Mouse (Mus musculus) embryonic fibroblast, embryonic 13.5 days (primary cell): ENCODE data around the gene Cdk8.

ENCODE experiments used
- CTCF ChIP-seq: IDR thresholded peaks from 2 replicates; pipeline ENCODE4 v1.5.1; 2011; ENCODE audit warnings: mild to moderate bottlenecking, control low read depth, low read length, moderate library complexity, borderline replicate concordance; ENCODE audit not compliant: insufficient read depth
- POLR2A ChIP-seq: IDR thresholded peaks from 2 replicates; pipeline ENCODE4 v1.6.1; 2011; ENCODE audit warnings: low read depth, mild to moderate bottlenecking, control low read depth, low read length, moderate library complexity

DNA sequence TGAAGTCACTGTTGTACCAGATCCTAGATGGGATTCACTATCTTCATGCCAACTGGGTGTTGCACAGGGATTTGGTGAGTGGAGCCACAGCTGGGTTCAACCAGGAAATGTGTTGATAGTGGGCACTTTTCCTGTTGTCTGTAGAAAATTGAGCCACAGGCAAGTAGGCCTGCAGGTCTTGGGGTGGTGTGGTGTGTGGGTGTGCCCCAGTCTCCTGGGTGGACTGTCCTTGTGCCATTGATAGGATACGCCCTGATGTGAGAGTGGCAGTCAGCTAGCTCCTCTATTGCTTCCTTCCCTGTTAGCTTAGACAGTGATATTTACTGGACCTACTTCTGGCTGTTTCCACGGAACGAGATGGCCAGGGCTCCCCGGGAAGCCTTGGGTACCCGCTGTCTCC, 40.6 kb downstream of the Cdk8 start:
- no peak for TF ChIP-seq POLR2A
- no peak for TF ChIP-seq CTCF
